Comparison of ENCODE assay signal across 21 mouse cellular contexts in genomic region chr5:31611186-31611585, GRCm38 (mm10). TPM values are rescaled to one million over a fixed set of nuclear protein-coding genes. Genes with fewer than 3 reads are reported as not detected.
DNase-seq lines count a peak whose midpoint lies in the region; ATAC-seq and TF ChIP-seq lines count a peak whose summit lies in the region.
"Had no signal": no experiment of that assay in that cellular context is flagged by ENCODE, and none has a peak within 500 bp of the region (broad histone marks: within the 10 kb centered on the region; RNA-seq: fewer than 3 reads in every experiment).

No protein-coding gene starts in this region.

- no peak overlapping the region for H3K4me2 ChIP-seq in liver, embryonic 15.5 days
- no peak overlapping the region for H3K4me2 ChIP-seq in liver, embryonic 11.5 days
- H3K4me2 ChIP-seq: embryonic facial prominence, embryonic 12.5 days; forebrain, embryonic 15.5 days; hindbrain, embryonic 12.5 days had no signal

- H3K4me1 ChIP-seq in liver, embryonic 15.5 days (replicated peaks): peaks cover 18% of the 10 kb centered on the region
- peaks cover 7% of the 10 kb centered on the region for H3K4me1 ChIP-seq in liver, embryonic 11.5 days (replicated peaks; ENCODE audit: control insufficient read depth, insufficient read depth, low read length)
- peaks cover 13 to 31% of the 10 kb centered on the region in 2 experiments for H3K4me1 ChIP-seq in MEL (ENCODE audit: control insufficient read depth in 1 of 2, insufficient read depth in 2 of 2, low read length in 2 of 2)
- H3K4me1 ChIP-seq in heart, adult 2 months (ENCODE audit: control insufficient read depth, insufficient read depth, low read length): peaks cover 4% of the 10 kb centered on the region

- no peak for TF ChIP-seq CTCF in MEL (IDR thresholded peaks at IDR 0.05 in 2 of 3, conservative IDR thresholded peaks at IDR 0.05 in 1 of 3; ENCODE audit: control insufficient read depth in 1 of 3, insufficient read depth in 1 of 3, low read depth in 2 of 3, low read length in 3 of 3, poor library complexity in 1 of 3, severe bottlenecking in 1 of 3)
- no peak for TF ChIP-seq CTCF in heart, adult 2 months (IDR thresholded peaks at IDR 0.05)

- H3K27me3 ChIP-seq in liver, embryonic 15.5 days: no peaks in the 10 kb centered on the region
- H3K27me3 ChIP-seq in liver, embryonic 11.5 days (replicated peaks; ENCODE audit: control insufficient read depth, insufficient read depth, low read length): no peaks in the 10 kb centered on the region
- no peaks in the 10 kb centered on the region for H3K27me3 ChIP-seq in MEL (ENCODE audit: control insufficient read depth in 1 of 2, insufficient read depth in 2 of 2, low read length in 2 of 2)
- no peaks in the 10 kb centered on the region for H3K27me3 ChIP-seq in heart, adult 2 months (ENCODE audit: control insufficient read depth, insufficient read depth, low read length)
- H3K27me3 ChIP-seq: embryonic facial prominence, embryonic 12.5 days; forebrain, embryonic 15.5 days; hindbrain, embryonic 12.5 days had no signal

- intact Hi-C loops in heart, adult 2 months (cut with DNase I): loop anchor here (5.0 kb wide), 2 partner anchors 86 to 526 kb away; partner anchors contain the start of genes Babam2, Fosl2 and Rbks

- 0 out of 2 replicates have a peak overlapping the region, but pooled peaks have one; percentile 3 for H3K27ac ChIP-seq in liver, embryonic 15.5 days (replicated peaks)
- H3K27ac ChIP-seq in liver, embryonic 11.5 days (ENCODE audit: low read depth, low read length): no peak overlapping the region
- peak overlapping the region; percentile 28 for H3K27ac ChIP-seq in MEL (ENCODE audit: control insufficient read depth, low read depth, low read length)
- H3K27ac ChIP-seq in heart, adult 2 months: no peak overlapping the region
- H3K27ac ChIP-seq: embryonic facial prominence, embryonic 12.5 days; forebrain, embryonic 15.5 days; gastrocnemius, adult 2 months; hindbrain, embryonic 12.5 days had no signal

- DNase-seq in liver, embryonic 11.5 days (ENCODE audit: low spot score): no peak
- DNase-seq in MEL (ENCODE audit: low read depth, low spot score): peak; percentile 77
- DNase-seq in heart, adult 2 months: no peak
- DNase-seq in spleen, adult 18-20 months: no peak
- DNase-seq in frontal cortex, postnatal 36 days (ENCODE audit: low spot score in 2 of 2): no peak
- DNase-seq: adrenal gland, adult 8-10 months; adrenal gland, postnatal 36 days; cerebellum, adult 11 months; cerebellum, adult 8-10 months; cerebellum, postnatal 25 days; gastrocnemius, adult 2 months; gastrocnemius, postnatal 25 days; heart, postnatal 10 days; heart, postnatal 4 days had no signal

- no peak for TF ChIP-seq POLR2A in MEL (IDR thresholded peaks at IDR 0.05; ENCODE audit: control insufficient read depth in 1 of 2, insufficient read depth in 1 of 2, low read depth in 1 of 2, low read length in 2 of 2, poor library complexity in 1 of 2)
- no peak for TF ChIP-seq POLR2A in heart, adult 2 months (IDR thresholded peaks at IDR 0.05; ENCODE audit: insufficient read depth, low read depth, low read length)

- no peaks in the 10 kb centered on the region for H3K9me3 ChIP-seq in liver, embryonic 15.5 days (replicated peaks)
- no peaks in the 10 kb centered on the region for H3K9me3 ChIP-seq in liver, embryonic 11.5 days (ENCODE audit: control insufficient read depth, low read length)
- no peaks in the 10 kb centered on the region for H3K9me3 ChIP-seq in MEL (replicated peaks; ENCODE audit: insufficient read depth, low read length)
- H3K9me3 ChIP-seq: embryonic facial prominence, embryonic 12.5 days; forebrain, embryonic 15.5 days; heart, embryonic 10.5 days; hindbrain, embryonic 12.5 days had no signal

- H3K79me2 ChIP-seq in MEL (ENCODE audit: control insufficient read depth, insufficient read depth, low read length, poor library complexity): peaks cover 14% of the 10 kb centered on the region
- H3K79me2 ChIP-seq in heart, adult 2 months (replicated peaks; ENCODE audit: control insufficient read depth, insufficient read depth, low read length): no peaks in the 10 kb centered on the region; the same call in 1 of the 2 replicates

- TF ChIP-seq EP300 in MEL (IDR thresholded peaks at IDR 0.05; ENCODE audit: low read depth in 1 of 2, low read length in 2 of 2): no peak
- no peak for TF ChIP-seq EP300 in heart, adult 2 months (IDR thresholded peaks at IDR 0.05; ENCODE audit: insufficient read depth, low read depth, low read length)

- TF ChIP-seq RAD21 in MEL (IDR thresholded peaks at IDR 0.05; ENCODE audit: low read depth, low read length): no peak

- H3K36me3 ChIP-seq in liver, embryonic 15.5 days (replicated peaks): peaks cover 4% of the 10 kb centered on the region
- H3K36me3 ChIP-seq in liver, embryonic 11.5 days (ENCODE audit: control insufficient read depth, insufficient read depth, low read length): no peaks in the 10 kb centered on the region; the same call in 1 of the 2 replicates
- H3K36me3 ChIP-seq in MEL (ENCODE audit: control insufficient read depth in 1 of 2, insufficient read depth in 2 of 2, low read length in 2 of 2): peaks cover 5 to 31% of the 10 kb centered on the region in 2 experiments
- H3K36me3 ChIP-seq in heart, adult 2 months (ENCODE audit: control insufficient read depth, insufficient read depth, low read length): peaks cover 12% of the 10 kb centered on the region
- H3K36me3 ChIP-seq: embryonic facial prominence, embryonic 12.5 days; forebrain, embryonic 15.5 days had no signal

- H3K9ac ChIP-seq in liver, embryonic 15.5 days: no peak overlapping the region
- no peak overlapping the region for H3K9ac ChIP-seq in liver, embryonic 11.5 days (ENCODE audit: low read depth, low read length)
- no peak overlapping the region for H3K9ac ChIP-seq in MEL (ENCODE audit: control insufficient read depth, low read depth, low read length, poor library complexity, severe bottlenecking)
- H3K9ac ChIP-seq in heart, adult 2 months (ENCODE audit: low read depth, low read length): no peak overlapping the region
- H3K9ac ChIP-seq: embryonic facial prominence, embryonic 12.5 days; forebrain, embryonic 15.5 days; hindbrain, embryonic 12.5 days had no signal

- no peak for ATAC-seq in liver, embryonic 15.5 days (ENCODE audit: insufficient read depth)
- ATAC-seq in liver, embryonic 11.5 days (replicated peaks; ENCODE audit: low FRiP score): no peak
- peak; percentile 61 for ATAC-seq in megakaryocyte, adult 5-6 weeks (ENCODE audit: poor library complexity, severe bottlenecking)
- ATAC-seq: forebrain, embryonic 15.5 days; hindbrain, embryonic 16.5 days had no signal

- 63% methylated on average over 1 of the region's 1 CpGs for WGBS in liver, embryonic 15.5 days (ENCODE audit: insufficient replicate concordance)
- WGBS in liver, embryonic 11.5 days: 90% methylated on average over 1 of the region's 1 CpGs
- 97% methylated on average over 1 of the region's 1 CpGs for WGBS in heart, adult 2 months

- H3K4me3 ChIP-seq in liver, embryonic 15.5 days (replicated peaks): no peak overlapping the region
- no peak overlapping the region for H3K4me3 ChIP-seq in liver, embryonic 11.5 days (ENCODE audit: low read depth, low read length)
- H3K4me3 ChIP-seq in MEL (ENCODE audit: control insufficient read depth in 1 of 2, insufficient read depth in 1 of 2, low read depth in 2 of 2, low read length in 2 of 2): no peak overlapping the region
- H3K4me3 ChIP-seq in heart, adult 2 months: no peak overlapping the region
- H3K4me3 ChIP-seq: embryonic facial prominence, embryonic 12.5 days; forebrain, embryonic 15.5 days; gastrocnemius, adult 2 months; heart, embryonic 10.5 days; hindbrain, embryonic 12.5 days had no signal

TF ChIP-seq in MEL, 35 proteins besides CTCF, POLR2A, EP300 and RAD21:
- no peak for TF ChIP-seq SIN3A (IDR thresholded peaks at IDR 0.05; ENCODE audit: low read length)
- TF ChIP-seq NRF1 (IDR thresholded peaks at IDR 0.05; ENCODE audit: insufficient read depth, low read depth, low read length, poor library complexity, severe bottlenecking): no peak
- TF ChIP-seq TCF12 (IDR thresholded peaks at IDR 0.05; ENCODE audit: low read depth, low read length): no peak
- TF ChIP-seq MXI1 (IDR thresholded peaks at IDR 0.05; ENCODE audit: low read depth, low read length): 0 out of 2 replicates have a peak, but pooled peaks have one; percentile 13
- TF ChIP-seq SMC3 (IDR thresholded peaks at IDR 0.05; ENCODE audit: low read depth, low read length): no peak

RNA-seq across cellular contexts. Expression of gene Mrpl33, which starts 14.5 kb away (rescaled TPM):
- polyA plus RNA-seq in liver, embryonic 15.5 days (2015; fragmentation: Nextera tagmentation; extraction: Ambion mirVana): 131 and 158 TPM in 2 replicates
- polyA plus RNA-seq in liver, embryonic 11.5 days (2014; fragmentation: Nextera tagmentation; extraction: Ambion mirVana): 277 and 300 TPM in 2 replicates
- 239 and 249 TPM in 2 replicates for total RNA-seq in MEL (2012; rRNA removed)
- polyA plus RNA-seq in MEL (2012; ENCODE audit: insufficient read depth in 1 of 2, insufficient read length in 2 of 2, low read depth in 1 of 2, low replicate concordance in 2 of 2, missing spikeins in 1 of 2): 100 to 1,000 TPM in 1 of 2 experiments, not detected in 1; 158 TPM
- 754 and 797 TPM in 2 replicates for total RNA-seq in megakaryocyte, adult 5-6 weeks (2015)
- 428 and 432 TPM in 2 replicates for total RNA-seq in megakaryocyte, adult 5-6 weeks (2017)
- total RNA-seq in heart, adult 2 months (2021): 100 to 1,000 TPM; 281 to 332 TPM
- 47.7 and 66.6 TPM in 2 replicates for polyA plus RNA-seq in heart, adult 2 months (2012; rRNA removed)

Comparison
In these comparisons a context has a peak if more than half of its experiments do, and no peak if none do; other contexts are left out.
1. H3K27ac ChIP-seq: peak in liver, embryonic 15.5 days (single experiment) and MEL (single experiment); none in liver, embryonic 11.5 days (single experiment) and heart, adult 2 months (single experiment).